Mouse (Mus musculus): Measurements from ENCODE around the gene Garnl3. TPM values are rescaled to one million over a fixed set of nuclear protein-coding genes. Genes with fewer than 3 reads are reported as not detected.
"Not testable (repeated sequence)": the region's sequence is repeated elsewhere in the genome, so short reads cannot be mapped to it uniquely, and the experiment has no call there.

Gene Garnl3
- total RNA-seq, 2 experiments from 2014 or later = 35.7 to 39.7 TPM

DNA sequence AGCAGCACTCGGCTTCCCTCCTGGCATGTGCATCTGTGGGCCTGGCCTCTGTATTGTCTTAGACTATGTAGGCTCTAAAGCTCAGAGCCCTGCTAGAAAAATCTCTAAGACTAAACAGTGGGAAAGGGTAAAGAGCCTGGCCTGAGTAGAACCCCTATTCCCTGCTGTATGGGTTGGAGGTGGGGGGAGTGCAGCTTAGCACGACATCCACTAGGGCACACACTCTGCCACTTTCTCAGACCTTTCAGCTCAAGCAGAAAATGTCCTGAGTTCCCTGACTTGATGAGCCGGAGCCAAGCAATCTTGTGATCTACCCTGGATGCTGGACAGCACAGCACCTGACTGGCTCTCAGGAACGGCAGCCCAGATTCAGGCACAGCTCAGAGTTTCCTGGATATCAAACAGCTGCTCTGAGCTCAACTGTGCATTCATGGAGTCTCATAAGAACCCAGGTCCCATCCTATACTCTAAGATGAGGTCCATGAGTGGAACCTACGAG, 24.9 kb upstream of the Garnl3 start:
- DNase-seq (ENCODE audit: low spot score in 2 of 2) = no peak

GRCm38 (mm10) chr2:33154751-33155372, 23.4 kb upstream of the Garnl3 start:
- peak; percentile 35 to 51 for DNase-seq (ENCODE audit: low spot score in 2 of 2)

GRCm38 (mm10) chr2:33146994-33147393, 15.5 kb upstream of the Garnl3 start:
- DNase-seq (ENCODE audit: low spot score in 2 of 2) = no peak

DNA sequence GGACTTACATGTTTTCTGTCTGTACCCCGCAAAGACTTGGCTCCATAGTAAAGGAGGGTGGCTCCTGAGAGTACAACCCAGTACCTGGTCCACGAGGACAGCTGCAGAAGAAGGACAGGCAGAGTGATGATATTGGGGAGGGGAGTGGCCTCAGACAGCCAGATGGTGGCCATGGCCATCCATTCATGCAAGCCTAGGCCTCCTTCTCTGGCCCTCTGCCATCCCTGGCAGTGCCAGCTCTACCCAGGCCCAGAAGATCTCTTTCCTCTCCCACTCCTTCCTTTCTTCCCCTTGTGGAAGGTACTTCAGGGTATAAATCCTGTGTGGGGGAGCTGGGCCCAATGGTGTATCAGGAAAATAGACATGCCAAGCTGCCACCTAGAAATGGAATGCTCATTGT, 11.8 kb upstream of the Garnl3 start:
- DNase-seq (ENCODE audit: low spot score in 2 of 2) = no peak

GRCm38 (mm10) chr2:33138491-33138890, 7.0 kb upstream of the Garnl3 start:
- no peak for DNase-seq (ENCODE audit: low spot score in 2 of 2)

DNA sequence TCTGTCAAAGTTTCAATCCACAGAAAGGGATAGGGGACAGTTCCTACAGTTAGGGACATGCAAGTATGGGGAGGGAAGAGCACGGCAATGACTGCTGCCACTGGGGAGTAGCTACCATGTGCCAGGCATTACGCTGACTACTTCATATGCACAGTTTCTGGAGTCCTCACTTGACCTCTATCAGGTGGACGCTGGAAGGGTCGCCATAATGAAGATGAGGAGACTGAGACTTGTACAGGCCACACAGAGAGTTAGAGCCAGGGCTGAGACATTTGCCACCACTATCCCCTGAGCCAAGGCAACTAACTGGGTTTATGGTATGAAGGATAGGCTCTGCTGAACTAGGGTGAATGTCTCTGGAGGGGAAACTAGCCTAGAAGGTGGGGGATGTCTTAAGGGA, 6.3 kb upstream of the Garnl3 start:
- no peak for DNase-seq (ENCODE audit: low spot score in 2 of 2)

- DNase-seq (ENCODE audit: low spot score in 2 of 2) = no peak
Observed at GRCm38 (mm10) chr2:33137244-33137643, 5.8 kb upstream of the Garnl3 start.

DNA sequence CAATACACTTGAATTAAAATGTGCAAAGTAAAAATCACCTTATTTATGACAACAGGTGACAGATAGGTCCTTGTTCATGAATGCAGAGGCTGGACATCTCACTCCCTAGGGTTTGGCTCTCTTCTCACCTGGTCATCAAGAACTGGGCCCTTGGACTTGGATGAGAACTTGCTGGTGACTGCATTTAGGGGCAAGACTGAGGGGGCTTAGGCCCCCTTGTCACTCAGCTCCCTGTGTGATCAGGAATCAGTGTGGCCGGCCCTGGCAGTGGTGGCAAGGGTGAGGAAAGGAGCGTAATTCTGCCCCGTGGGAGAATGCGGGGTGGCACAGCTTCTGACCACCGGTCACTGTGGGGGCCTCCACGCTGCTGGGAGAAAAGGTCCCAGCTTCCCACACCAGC, 4.9 kb upstream of the Garnl3 start:
- no peak for DNase-seq (ENCODE audit: low spot score in 2 of 2)

GRCm38 (mm10) chr2:33134766-33135490, 3.5 kb upstream of the Garnl3 start:
- DNase-seq (ENCODE audit: low spot score in 2 of 2) = no peak

DNA sequence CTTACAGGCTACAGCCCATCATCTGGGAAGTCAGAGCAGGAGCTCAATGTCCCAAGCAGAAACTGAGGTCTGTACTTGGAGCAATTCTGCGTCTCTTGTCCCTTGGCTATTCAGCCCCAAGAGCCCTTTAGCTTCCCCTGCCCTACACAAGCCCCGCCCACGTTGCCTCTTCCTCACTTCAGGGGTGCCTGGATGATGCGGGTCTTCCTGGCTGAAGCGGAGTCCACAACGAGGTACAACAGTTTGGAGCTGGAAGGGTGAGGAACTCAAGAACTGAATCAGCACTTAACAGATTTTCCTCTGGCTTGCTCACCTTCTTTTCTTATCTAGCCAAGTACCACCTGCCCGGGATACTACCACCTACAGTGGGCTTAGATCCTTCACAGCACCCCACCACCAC, 852 bp upstream of the Garnl3 start:
- DNase-seq (ENCODE audit: low spot score in 2 of 2) = no peak

DNA sequence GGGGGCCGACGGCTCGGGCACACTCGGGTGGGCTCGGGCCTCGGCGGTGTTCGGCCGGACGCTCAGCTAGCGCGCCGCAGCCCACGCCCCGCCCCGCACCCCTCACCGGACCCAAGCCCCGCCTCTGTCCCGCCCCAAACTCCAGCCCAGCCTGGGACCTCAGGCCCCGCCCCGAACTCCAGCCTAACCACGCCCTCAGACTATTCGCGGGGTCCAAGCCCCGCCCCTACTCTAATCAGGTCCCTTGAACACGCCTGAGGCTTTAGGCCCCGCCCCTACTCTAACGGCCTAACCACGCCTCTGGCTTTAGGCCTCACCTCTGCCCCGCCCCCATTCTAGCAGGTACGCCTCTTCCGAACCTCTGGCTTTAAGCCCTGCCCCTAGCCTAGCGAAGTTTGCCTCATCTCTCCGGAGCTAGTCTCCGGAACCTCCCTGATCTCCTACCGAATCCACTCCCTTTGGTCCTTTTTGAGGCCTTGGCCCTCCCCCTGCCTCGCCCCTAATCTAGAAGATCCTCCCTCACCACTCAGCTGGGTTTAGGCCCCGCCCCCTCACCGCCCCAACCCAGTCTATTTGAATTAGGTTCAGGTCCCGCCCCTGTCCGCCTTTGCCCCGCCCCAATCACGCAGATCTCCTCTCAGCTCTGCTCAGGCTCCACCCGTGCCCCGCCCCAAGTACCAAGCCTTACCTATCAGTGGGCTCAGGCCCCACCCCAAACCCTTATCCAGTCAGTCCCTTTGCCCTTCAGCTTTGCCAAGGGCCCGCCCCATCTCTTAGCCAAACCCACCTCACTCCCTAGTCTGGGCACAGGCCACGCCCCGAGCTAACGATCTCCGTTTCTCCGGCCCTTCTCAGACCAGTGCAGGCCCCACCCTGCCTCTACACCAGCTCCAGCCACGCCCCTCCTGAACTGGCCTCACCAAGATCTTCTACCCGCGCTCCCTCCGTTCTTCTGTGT, 649 bp downstream of the Garnl3 start:
- peak; percentile 88 to 98 for DNase-seq (ENCODE audit: low spot score in 2 of 2)

DNA sequence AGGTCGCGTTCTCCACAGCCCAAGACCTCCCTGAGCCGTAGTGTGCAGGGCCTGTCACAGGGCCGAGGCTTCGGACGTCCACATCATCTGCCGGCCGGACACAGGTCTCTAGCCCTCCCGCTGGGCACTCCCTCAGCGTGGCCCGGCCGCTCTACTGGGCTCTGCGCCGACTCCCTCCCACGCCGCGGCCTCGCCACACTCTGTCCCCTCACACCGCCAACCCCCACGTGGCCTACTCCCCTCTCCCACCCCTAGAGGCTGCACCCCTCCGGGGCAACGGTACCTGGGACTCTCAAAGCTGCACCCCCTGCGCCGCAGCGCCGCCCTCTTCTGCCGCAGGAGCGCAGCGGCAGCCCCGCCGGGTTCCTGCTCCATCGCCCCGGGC, 1.3 kb downstream of the Garnl3 start:
- no peak for DNase-seq (ENCODE audit: low spot score in 2 of 2)

DNA sequence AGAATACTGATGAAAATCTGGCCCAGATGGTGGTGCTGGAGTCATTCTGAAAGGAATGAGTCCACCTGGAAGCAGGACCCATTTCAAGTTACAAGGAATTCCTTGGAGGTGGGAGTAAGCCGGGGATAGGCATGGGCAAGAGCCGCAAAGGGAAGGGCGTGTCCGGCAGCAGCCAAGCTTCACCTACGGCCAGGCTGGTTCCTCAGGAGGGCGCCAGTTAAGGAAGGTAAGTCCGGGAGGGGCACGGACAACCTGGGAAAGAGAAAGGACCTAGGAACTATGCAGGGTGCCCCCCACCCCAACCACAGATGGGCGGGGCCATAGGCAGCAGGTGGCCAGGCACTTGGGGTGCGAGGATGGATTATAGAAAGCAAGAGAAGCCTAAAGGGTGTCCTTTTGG, 1.8 kb downstream of the Garnl3 start:
- no peak for DNase-seq (ENCODE audit: low spot score in 2 of 2)

DNA sequence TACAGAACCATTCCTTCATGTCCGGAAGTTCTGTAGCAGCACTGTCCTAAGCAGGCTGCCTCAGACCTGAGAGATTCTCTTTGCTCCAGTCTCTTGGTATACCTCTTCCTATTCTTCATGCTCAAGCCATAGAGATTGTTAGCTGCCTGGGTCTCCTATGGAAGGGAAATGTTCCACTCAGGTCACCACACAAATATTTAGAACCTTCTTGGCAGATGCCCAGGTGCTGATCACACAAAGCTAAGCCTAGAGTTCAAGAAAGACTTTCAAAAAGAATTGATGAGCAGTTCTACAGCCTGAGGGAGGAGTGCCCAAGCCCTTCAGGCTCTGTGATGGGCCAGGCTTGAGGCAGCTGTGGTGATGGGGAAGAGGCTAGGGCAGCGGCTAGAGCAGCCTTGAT, 2.4 kb downstream of the Garnl3 start:
- no peak for DNase-seq (ENCODE audit: low spot score in 2 of 2)

- DNase-seq (ENCODE audit: low spot score in 2 of 2) = no peak
Observed at GRCm38 (mm10) chr2:33127271-33127670, 4.2 kb downstream of the Garnl3 start.

GRCm38 (mm10) chr2:33122856-33123255, 8.6 kb downstream of the Garnl3 start:
- no peak for DNase-seq (ENCODE audit: low spot score in 2 of 2)

DNA sequence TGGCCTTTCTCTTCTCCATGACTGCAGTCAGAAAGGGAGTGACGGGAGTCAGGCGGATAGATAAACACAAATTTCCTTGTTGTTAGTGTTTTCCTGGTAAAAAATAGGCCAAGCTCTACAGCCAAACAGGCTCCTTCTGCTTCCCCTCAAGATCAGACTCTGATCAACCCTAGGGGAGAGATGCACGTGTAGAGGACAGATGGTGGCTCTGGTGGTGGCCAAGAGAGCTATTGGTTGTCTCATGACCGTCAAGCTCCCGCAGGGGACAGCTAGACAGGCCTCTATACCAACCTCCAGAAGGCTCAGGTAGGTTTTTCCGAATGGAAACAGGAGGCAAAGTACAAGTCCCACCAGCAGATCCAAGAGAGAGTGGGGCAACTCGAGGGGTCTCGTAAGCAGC, 30.9 kb downstream of the Garnl3 start:
- DNase-seq (ENCODE audit: low spot score in 2 of 2) = no peak

DNA sequence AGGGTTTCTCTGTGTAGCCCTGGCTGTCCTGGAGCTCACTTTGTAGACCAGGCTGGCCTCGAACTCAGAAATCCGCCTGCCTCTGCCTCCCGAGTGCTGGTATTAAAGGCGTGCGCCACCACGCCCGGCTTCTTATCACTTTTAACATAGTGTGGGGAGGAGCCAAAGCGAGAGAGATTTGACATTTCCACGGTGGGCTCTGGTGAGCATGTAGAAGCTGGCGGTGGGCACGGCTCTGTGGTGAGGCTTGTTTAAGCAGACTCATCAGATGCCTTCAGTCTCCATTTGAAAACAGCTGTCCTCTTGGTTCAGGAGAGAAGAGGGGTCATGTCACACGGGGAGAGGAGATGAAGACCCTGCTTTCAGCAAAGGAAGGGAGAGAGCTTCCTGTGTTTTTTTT, 34.1 kb downstream of the Garnl3 start:
- DNase-seq (ENCODE audit: low spot score in 2 of 2) = not testable (repeated sequence)

DNA sequence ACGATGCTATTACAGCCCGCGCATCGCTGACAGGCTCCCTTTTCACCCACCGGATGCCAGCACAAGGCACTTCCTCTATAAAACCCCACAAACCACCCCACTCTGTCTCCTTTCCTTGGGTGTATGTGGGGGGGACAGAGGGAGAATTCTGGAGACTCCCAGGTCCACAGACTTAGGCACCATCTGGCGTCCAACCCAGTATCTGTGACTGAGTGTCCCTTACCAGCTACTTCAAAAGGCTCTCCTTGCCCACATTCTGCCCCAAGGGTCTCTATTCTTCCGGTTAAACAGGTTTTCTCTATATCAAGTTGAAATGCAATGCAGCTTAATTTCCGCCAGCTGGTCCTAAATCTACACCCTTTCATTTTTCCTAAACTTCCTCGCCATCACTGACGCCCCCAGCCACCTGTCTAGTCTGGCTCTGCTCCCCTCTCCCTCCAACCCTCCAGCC, 36.2 kb downstream of the Garnl3 start:
- no peak for DNase-seq (ENCODE audit: low spot score in 2 of 2)

DNA sequence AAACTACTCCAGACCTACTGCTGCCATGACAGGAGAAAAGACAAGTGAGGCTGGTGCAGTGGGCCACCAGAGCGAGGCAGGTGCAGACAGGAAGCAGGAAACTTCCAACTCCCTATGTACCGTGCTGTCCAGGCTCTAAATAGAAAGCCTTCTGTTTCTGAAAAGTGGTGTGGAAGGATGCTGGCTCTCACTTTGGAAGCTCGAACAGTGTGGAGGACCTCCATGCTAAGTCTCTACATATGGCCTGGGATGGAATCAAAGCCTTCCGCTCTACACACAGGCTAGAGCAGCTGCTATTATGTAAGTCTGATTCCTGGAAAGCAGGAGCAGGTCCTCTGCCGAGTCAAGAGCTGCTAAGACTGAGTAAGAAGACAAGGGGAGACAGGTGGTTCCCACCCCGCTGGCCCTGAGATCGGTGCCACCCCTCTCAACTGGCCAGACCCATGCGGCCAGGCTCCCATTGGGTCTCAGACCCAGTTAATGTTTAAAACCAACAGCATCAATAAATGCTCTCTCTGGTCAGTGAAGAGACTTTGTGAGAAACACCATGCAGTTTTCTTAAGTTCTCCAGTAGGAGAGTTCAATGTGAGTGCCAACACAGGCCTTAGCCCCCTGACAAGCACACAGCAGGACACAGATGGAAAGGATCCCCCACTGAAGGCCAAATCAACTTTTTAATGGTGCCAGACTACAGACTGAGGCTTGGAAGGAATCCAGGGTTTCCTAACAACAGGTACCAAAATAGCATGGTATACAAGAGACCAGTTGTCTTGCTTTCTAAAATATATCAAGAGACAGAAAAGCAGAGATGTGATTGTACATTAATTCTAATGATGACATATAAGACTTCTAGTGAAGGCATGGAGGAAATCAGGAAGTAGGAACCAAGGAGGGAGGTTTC, 40.6 kb downstream of the Garnl3 start:
- DNase-seq (ENCODE audit: low spot score in 2 of 2) = no peak

DNA sequence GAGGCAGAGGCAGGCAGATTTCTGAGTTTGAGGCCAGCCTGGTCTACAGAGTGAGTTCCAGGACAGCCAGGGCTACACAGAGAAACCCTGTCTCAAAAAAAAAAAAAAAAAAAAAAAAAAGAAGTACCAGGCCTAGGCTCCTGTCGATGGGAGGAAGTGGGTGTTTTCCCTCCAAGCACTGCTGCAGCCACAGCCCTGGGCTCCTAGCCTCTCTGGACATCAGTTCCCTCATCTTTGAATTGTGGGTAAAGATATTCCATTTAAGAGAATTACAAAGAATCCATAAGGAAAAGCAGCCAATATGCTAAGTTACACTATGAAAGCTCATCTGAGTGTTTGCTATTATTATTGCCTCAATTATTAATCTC, 41.4 kb downstream of the Garnl3 start:
- DNase-seq (ENCODE audit: low spot score in 2 of 2) = not testable (repeated sequence)
